Mouse (Mus musculus): ENCODE results near the gene Grk6. TPM values are rescaled to one million over a fixed set of nuclear protein-coding genes. Genes with fewer than 3 reads are reported as not detected.
A peak's percentile ranks its signal among the peaks of the same experiment; 100 is the strongest.

Gene Grk6
- total and polyA plus RNA-seq, 2 experiments from 2014 or later, result 40.8 to 79.5 TPM

DNA sequence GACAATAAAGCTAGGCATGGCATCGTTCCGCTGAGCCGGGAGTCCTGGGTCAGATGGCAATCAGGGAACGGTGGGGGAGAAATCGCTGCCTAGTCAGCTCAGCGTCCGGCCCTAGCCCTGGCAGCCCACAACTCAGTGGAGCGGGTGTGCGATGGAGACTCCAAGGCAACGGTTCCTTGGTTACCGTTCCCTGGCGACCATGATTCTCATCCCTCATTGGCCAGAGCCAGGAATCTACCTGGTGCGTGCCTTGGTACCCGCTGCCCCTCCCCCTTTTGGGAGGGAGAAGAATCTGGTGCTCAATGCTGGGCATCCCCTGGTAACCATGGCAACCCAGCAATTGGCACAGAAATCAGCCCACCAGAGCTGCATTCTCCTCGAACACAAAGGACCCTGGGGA is 38.7 kb downstream of the Grk6 start:
- DNase-seq (peak; percentile 95), ATAC-seq (peak; percentile 85)
- Histone ChIP-seq H3K4me2 (ENCODE audit: low read depth) (peak overlapping the region; percentile 97), H3K9me3 (ENCODE audit: low read length) (no peaks in the 10 kb centered on the region), H3K4me1 (ENCODE audit: insufficient read depth) (peaks cover 24% of the 10 kb centered on the region), H3K27ac (ENCODE audit: low read depth, low read length) (peak overlapping the region; percentile 92), H3K36me3 (ENCODE audit: insufficient read depth) (peaks cover 46% of the 10 kb centered on the region), H3K9ac (peak overlapping the region; percentile 97), H3K4me3 (ENCODE audit: low read depth, low read length) (peak overlapping the region; percentile 74), H3K27me3 (ENCODE audit: insufficient read depth, low read length) (no peaks in the 10 kb centered on the region)
- WGBS, result 4% methylated on average over 15 of the region's 15 CpGs
- no peak for TF ChIP-seq CTCF (IDR thresholded peaks at IDR 0.05; ENCODE audit: low read depth)

DNA sequence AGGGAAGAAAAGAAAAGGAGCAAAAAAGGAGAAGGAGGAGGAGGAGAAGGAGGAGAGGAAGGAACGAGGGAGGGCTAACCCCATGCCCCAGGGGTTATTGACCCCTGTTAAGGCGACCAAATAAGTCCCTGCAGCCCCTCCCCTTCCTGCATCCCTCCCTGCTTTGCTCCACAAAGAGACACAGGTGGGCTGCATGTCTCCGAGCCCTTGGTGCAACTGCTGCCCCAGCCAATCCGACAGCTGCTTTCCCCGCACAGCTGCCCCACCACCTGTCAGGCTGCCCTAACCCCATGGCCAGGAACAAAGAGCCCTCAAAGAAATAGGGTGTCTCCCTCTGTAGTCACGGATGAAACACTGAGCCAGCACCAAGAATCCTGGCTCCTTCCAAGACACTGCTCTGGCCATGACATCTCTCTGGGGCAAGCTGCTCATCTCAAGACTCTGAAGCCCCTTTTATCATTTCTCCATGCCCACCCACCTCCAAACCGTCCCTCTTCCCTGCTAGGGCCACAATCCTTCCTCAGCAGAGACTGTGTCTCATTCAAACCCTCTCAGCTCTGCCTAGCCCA is 39.7 kb downstream of the Grk6 start:
- H3K27me3 ChIP-seq (ENCODE audit: insufficient read depth, low read length), result no peaks in the 10 kb centered on the region
- ATAC-seq (no peak), DNase-seq (no peak)
- peak overlapping the region; percentile 97 for H3K9ac ChIP-seq
- no peak for TF ChIP-seq CTCF (IDR thresholded peaks at IDR 0.05; ENCODE audit: low read depth)
- peaks cover 36% of the 10 kb centered on the region for H3K36me3 ChIP-seq (ENCODE audit: insufficient read depth)
- H3K9me3 ChIP-seq (ENCODE audit: low read length), result no peaks in the 10 kb centered on the region
- H3K4me2 ChIP-seq (ENCODE audit: low read depth), result peak overlapping the region; percentile 97
- 14% methylated on average over 7 of the region's 7 CpGs for whole genome bisulfite sequencing
- peaks cover 24% of the 10 kb centered on the region for H3K4me1 ChIP-seq (ENCODE audit: insufficient read depth)
- H3K27ac ChIP-seq (ENCODE audit: low read depth, low read length), result peak overlapping the region; percentile 92
- peak overlapping the region; percentile 74 for H3K4me3 ChIP-seq (ENCODE audit: low read depth, low read length)

DNA sequence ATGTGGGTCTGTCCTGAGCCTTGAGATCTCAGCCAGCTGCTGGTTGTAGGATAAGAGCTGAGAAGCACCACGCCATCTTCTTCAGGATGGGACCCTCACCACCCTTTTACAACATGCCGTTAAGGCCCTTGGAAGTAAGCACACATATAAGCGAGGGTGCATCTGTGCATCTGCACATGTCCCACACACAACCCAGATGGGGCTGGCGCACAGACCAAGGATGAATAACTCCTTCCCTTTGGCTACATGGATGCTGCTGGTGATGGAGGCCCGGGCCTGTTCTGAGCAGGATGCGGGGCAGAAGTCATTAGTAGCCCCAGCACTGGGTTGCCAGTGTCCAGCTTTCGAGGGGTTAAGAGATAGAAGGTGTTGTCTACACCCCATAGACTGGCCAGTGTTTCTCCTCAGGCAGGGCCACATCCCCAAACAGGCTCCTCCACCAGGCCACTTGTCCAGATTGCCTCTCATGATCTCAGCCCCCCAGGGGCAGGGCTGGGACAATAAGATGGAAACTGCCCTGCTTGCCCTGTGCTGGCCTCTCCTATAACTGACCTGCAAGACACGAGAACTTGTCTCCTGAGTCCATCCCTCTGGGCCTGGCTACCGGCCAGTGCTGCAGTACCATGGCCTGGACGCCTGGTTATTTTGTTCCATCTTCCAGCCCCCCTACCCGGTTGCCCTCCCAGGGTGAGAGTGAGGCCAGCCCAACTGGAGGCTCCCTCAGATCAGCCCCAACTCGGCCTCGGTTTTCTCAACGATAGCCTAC is 41.3 kb downstream of the Grk6 start:
- WGBS, result 21% methylated on average over 14 of the region's 14 CpGs
- no peak for TF ChIP-seq CTCF (IDR thresholded peaks at IDR 0.05; ENCODE audit: low read depth)
- Histone ChIP-seq H3K36me3 (ENCODE audit: insufficient read depth) (peaks cover 20% of the 10 kb centered on the region), H3K9ac (peak overlapping the region; percentile 97), H3K4me2 (ENCODE audit: low read depth) (peak overlapping the region; percentile 97), H3K27me3 (ENCODE audit: insufficient read depth, low read length) (no peaks in the 10 kb centered on the region), H3K4me1 (ENCODE audit: insufficient read depth) (peaks cover 24% of the 10 kb centered on the region), H3K4me3 (ENCODE audit: low read depth, low read length) (peak overlapping the region; percentile 74), H3K9me3 (ENCODE audit: low read length) (no peaks in the 10 kb centered on the region), H3K27ac (ENCODE audit: low read depth, low read length) (peak overlapping the region; percentile 97)
- DNase-seq, result no peak
- ATAC-seq, result no peak

DNA sequence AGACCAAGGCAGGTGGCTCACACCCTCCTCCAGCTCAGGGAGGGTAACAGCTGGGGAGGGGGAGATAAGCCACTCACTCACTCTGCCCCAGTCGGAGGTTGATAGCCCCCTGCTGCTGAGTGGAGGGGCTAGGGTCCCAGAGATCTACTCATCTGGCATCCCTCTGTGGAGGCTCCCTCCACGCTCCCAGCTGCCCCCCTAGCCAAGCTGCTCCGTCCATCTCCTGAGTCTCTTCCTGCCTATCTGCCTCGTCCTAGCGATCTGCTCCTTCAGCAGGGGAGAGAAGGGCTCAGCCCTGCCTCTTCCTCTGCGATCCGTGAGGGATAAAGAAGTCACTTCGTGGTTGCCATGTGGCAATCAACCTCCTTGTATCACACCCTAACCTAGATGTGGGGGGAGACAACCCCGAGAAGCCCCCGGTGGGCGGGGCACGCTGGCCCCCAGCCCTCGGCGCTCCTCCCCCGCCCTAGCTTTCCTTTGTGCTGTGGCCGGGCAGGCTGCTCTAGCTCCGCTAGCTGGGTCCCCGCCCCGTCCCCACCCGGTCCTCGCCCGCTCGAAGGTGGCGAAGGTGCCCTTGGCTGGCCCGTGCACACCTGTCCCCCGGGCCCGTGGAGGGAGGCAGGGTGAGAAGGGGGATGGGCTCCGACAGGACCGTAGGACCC is 42.2 kb downstream of the Grk6 start:
- Histone ChIP-seq H3K4me2 (ENCODE audit: low read depth) (peak overlapping the region; percentile 97), H3K4me3 (ENCODE audit: low read depth, low read length) (peak overlapping the region; percentile 74), H3K4me1 (ENCODE audit: insufficient read depth) (peaks cover 24% of the 10 kb centered on the region), H3K9me3 (ENCODE audit: low read length) (no peaks in the 10 kb centered on the region), H3K27ac (ENCODE audit: low read depth, low read length) (peak overlapping the region; percentile 97), H3K9ac (peak overlapping the region; percentile 97), H3K27me3 (ENCODE audit: insufficient read depth, low read length) (no peaks in the 10 kb centered on the region), H3K36me3 (ENCODE audit: insufficient read depth) (peaks cover 12% of the 10 kb centered on the region)
- peak; percentile 75 for DNase-seq
- no peak for TF ChIP-seq CTCF (IDR thresholded peaks at IDR 0.05; ENCODE audit: low read depth)
- ATAC-seq, result peak; percentile 32
- WGBS, result under 1% methylated on average over 29 of the region's 29 CpGs

DNA sequence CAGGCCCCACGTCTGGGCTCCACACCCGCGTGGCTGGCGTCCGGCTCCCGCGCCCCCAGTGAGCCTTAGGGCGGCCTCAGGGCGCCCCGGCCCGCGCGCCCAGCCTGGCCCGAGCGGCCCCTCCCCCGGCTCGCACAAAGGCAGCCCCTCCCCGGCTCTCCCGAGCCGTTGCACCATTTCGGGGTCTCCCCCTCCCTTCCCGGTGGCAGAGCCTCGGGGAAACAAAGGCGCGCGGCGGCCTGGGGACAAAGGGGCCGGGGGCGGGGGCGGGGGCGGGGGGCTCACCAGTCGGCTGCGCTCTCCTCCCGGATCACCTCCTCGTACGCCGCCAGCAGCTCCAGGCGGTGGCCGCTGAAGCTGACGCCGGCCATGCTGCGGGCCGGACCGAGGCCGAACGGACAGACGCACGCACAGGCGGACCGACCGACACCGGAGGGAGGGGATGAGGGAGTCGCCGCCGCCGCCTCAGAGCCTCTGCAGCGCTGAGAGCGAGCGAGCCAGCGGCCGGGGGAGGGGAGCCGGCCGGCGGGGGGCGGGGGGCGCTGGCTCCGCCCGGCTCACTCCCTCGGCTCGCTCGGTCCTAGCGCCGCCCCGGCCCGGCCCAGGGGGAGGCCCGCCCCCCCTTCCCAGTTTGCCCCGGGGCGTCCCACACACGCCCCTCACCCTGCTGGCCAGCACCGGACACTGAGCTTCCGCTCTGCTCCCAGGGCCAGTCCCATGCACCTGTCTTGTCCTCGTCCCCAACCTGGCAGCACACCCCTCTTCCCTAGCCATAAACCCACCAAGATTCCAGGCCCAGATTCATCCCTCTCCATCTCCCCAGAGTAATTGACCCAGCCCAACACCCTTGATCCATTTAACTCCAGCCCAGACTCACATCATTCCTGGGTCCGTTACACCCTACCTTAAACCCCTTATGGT is 43.0 kb downstream of the Grk6 start, which contains the start of gene Dbn1:
TSS of gene Dbn1 (minus strand) at position 534 of the 921 bp plus-strand sequence.
- Histone ChIP-seq H3K36me3 (ENCODE audit: insufficient read depth) (0 out of 2 replicates have a peak, but pooled peaks cover 5% of the 10 kb centered on the region), H3K27ac (ENCODE audit: low read depth, low read length) (peak within 1 kb of the TSS; percentile 97)
- under 1% methylated on average over 41 of the region's 83 CpGs for WGBS

DNA sequence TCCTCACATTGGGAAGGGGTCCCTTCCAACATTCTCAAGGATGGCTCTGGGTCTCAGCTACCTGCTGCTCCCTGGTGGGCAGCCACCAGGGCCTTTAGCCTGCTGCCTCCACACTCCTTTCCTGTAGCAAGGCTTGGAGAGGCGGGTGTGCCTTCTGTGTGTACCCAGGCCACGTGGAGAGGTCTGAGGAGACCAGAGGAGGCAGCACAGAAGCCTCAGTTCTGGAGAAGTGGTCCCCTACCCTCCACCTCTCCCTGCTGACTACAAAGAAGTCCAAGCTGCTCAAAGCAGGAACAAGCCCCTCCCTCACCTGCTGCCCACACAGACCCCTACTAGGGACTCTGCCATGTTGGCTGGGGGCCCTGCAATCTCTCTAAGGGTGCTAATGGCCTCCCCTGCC is 49.4 kb downstream of the Grk6 start:
- no peak for TF ChIP-seq CTCF (IDR thresholded peaks at IDR 0.05; ENCODE audit: low read depth)
- H3K36me3 ChIP-seq (ENCODE audit: insufficient read depth), result peaks cover 7% of the 10 kb centered on the region; the same call in 1 of the 2 replicates
- DNase-seq (no peak), ATAC-seq (no peak)
- WGBS, result 34% methylated on average over 2 of the region's 2 CpGs
- no peak overlapping the region for H3K9ac ChIP-seq
- H3K27ac ChIP-seq (ENCODE audit: low read depth, low read length), result no peak overlapping the region
- no peak overlapping the region for H3K4me2 ChIP-seq (ENCODE audit: low read depth)
- peaks cover 22% of the 10 kb centered on the region for H3K4me1 ChIP-seq (ENCODE audit: insufficient read depth)
- H3K27me3 ChIP-seq (ENCODE audit: insufficient read depth, low read length), result no peaks in the 10 kb centered on the region
- H3K9me3 ChIP-seq (ENCODE audit: low read length), result no peaks in the 10 kb centered on the region
- H3K4me3 ChIP-seq (ENCODE audit: low read depth, low read length), result no peak overlapping the region

More for the DNA sequence above, 43.0 kb downstream of the Grk6 start, which contains the start of gene Dbn1:
- TF ChIP-seq CTCF (IDR thresholded peaks at IDR 0.05; ENCODE audit: low read depth), result no peak
- H3K9ac ChIP-seq, result peak within 1 kb of the TSS; percentile 97
- H3K4me1 ChIP-seq (ENCODE audit: insufficient read depth), result peaks cover 21% of the 10 kb centered on the region
- H3K4me2 ChIP-seq (ENCODE audit: low read depth), result peak within 1 kb of the TSS; percentile 97
- peak within 1 kb of the TSS; percentile 74 for H3K4me3 ChIP-seq (ENCODE audit: low read depth, low read length)
- H3K27me3 ChIP-seq (ENCODE audit: insufficient read depth, low read length), result no peaks in the 10 kb centered on the region
- no peaks in the 10 kb centered on the region for H3K9me3 ChIP-seq (ENCODE audit: low read length)
- peak; percentile 85 for DNase-seq
- ATAC-seq, result peak; percentile 78
